Mouse (Mus musculus): ENCODE data around the gene Olfr1175-ps.
A peak's percentile ranks its signal among the peaks of the same experiment; 100 is the strongest.

Olfr1175-ps gene

GRCm38 (mm10) chr2:88327115-88327514, at the start of gene Olfr1175-ps:
Gene Olfr1175-ps (minus strand): TSS chr2:88327215.
- DNase-seq (ENCODE audit: low read depth, low spot score): no peak

- DNase-seq (ENCODE audit: low read depth, low spot score): peak; percentile 22
Observed at GRCm38 (mm10) chr2:88356304-88356703, 29.3 kb upstream of the Olfr1175-ps start.

GRCm38 (mm10) chr2:88346392-88346791, 19.4 kb upstream of the Olfr1175-ps start, which contains the start of gene Olfr1177-ps:
Gene Olfr1177-ps (minus strand): TSS chr2:88346492.
- no peak for DNase-seq (ENCODE audit: low read depth, low spot score)

- DNase-seq (ENCODE audit: low read depth, low spot score): no peak
Observed at GRCm38 (mm10) chr2:88336421-88336820, 9.4 kb upstream of the Olfr1175-ps start, which contains the start of gene Olfr1176. Gene Olfr1176 (plus strand): TSS chr2:88336721.

GRCm38 (mm10) chr2:88315035-88315434, 12.0 kb downstream of the Olfr1175-ps start, which contains the start of gene Olfr1174-ps:
Gene Olfr1174-ps (minus strand): TSS chr2:88315135.
- DNase-seq (ENCODE audit: low read depth, low spot score): no peak

- DNase-seq (ENCODE audit: low read depth, low spot score): no peak
Observed at GRCm38 (mm10) chr2:88279775-88280174, 47.2 kb downstream of the Olfr1175-ps start, which contains the start of gene Olfr1173. Gene Olfr1173 (minus strand): TSS chr2:88279875.
